Mouse (Mus musculus) C2C12 (cell line): ENCODE measurements around the gene Cacnb4.

Experiments used
- CTCF ChIP-seq: IDR thresholded peaks from one replicate; pipeline ENCODE4 v1.5.1; 2011; ENCODE audit not compliant: control insufficient read depth, insufficient read depth, insufficient read length
- FOSL1 ChIP-seq: IDR thresholded peaks from one replicate; pipeline ENCODE4 v1.8.0; 2011; ENCODE audit warnings: mild to moderate bottlenecking, low read length; ENCODE audit not compliant: poor library complexity, insufficient read depth, severe bottlenecking
- MAX ChIP-seq: IDR thresholded peaks from one replicate; pipeline ENCODE4 v1.6.1; 2011; ENCODE audit warnings: mild to moderate bottlenecking, control low read depth

GRCm38 (mm10) chr2:52717076-52717475 lies 40.4 kb upstream of the Cacnb4 start:
- TF ChIP-seq CTCF = no peak
- TF ChIP-seq FOSL1 = no peak
- TF ChIP-seq MAX = no peak
